Mouse (Mus musculus) small intestine, adult 2 months (tissue): ENCODE measurements around the gene Krt36. TPM values are rescaled to one million over a fixed set of nuclear protein-coding genes. Genes with fewer than 3 reads are reported as not detected.

Experiments used
- H3K27ac ChIP-seq: fragments of 200-500 bp; 2 replicates; pipeline ENCODE4 v1.5.1; 2012; ENCODE audit warnings: low read depth, low read length, control low read depth, inconsistent platforms; ENCODE audit not compliant: insufficient read depth
- H3K27me3 ChIP-seq: fragments of 200-500 bp; 2 replicates; pipeline ENCODE4 v1.6.1; 2012; ENCODE audit warnings: mild to moderate bottlenecking, moderate library complexity, low read length, inconsistent platforms; ENCODE audit not compliant: control insufficient read depth, insufficient read depth
- H3K36me3 ChIP-seq: fragments of 200-500 bp; 2 replicates; pipeline ENCODE4 v1.6.1; 2012; ENCODE audit warnings: mild to moderate bottlenecking, low read length, control low read depth, inconsistent platforms; ENCODE audit not compliant: control insufficient read depth, insufficient read depth
- H3K4me1 ChIP-seq: fragments of 200-500 bp; 2 replicates; pipeline ENCODE4 v1.6.1; 2012; ENCODE audit warnings: low read length, inconsistent platforms, mixed read lengths; ENCODE audit not compliant: control insufficient read depth, insufficient read depth, insufficient read length
- H3K4me3 ChIP-seq: fragments of 200-500 bp; 2 replicates; pipeline ENCODE4 v1.5.1; 2012; ENCODE audit warnings: low read depth, mild to moderate bottlenecking, control low read depth, inconsistent platforms, low read length, moderate library complexity
- CTCF ChIP-seq: fragments of 200-500 bp; IDR thresholded peaks from 2 replicates; pipeline ENCODE4 v1.5.1; 2012; ENCODE audit warnings: low read depth, mild to moderate bottlenecking, control low read depth, inconsistent platforms, low read length, moderate library complexity, mixed read lengths; ENCODE audit not compliant: insufficient replicate concordance, insufficient read length; ENCODE audit errors: extremely low read depth
- POLR2A ChIP-seq: fragments of 200-500 bp; IDR thresholded peaks from 2 replicates; pipeline ENCODE4 v1.6.1; 2012; ENCODE audit warnings: low read depth, mild to moderate bottlenecking, control low read depth, inconsistent platforms, low read length, moderate library complexity
- WGBS: fragments of 180-500 bp; shearing (Covaris S2); methylation state at CpG from one replicate; pipeline ENCODE4 v1.1.7; 2018; 5-methylcytosine and 5-hydroxymethylcytosine counted together
- polyA plus RNA-seq: library from polyadenylated mRNA; depleted of rRNA; stranded (reverse); fragments of >200 nt; gene quantifications from 2 replicates; pipeline ENCODE4 v1.2.3, GENCODE M21; 2012

The Krt36 gene
- polyA plus RNA-seq, 1 experiment = not detected

- H3K4me1 ChIP-seq = peaks cover 36% of the 10 kb centered on the region
- H3K36me3 ChIP-seq = peaks cover 40% of the 10 kb centered on the region
- WGBS = 16% methylated on average over 2 of the region's 2 CpGs
- H3K4me3 ChIP-seq = no peak overlapping the region
- TF ChIP-seq POLR2A (no peak), CTCF (no peak)
- H3K27me3 ChIP-seq = no peaks in the 10 kb centered on the region
- H3K27ac ChIP-seq = peak overlapping the region; percentile 90
These were observed 34.0 kb upstream of the Krt36 start for GRCm38 (mm10) chr11:100139391-100139790.

- peaks cover 34% of the 10 kb centered on the region for H3K36me3 ChIP-seq
- 32% methylated on average over 7 of the region's 7 CpGs for WGBS
- H3K27me3 ChIP-seq = no peaks in the 10 kb centered on the region
- H3K4me3 ChIP-seq = no peak overlapping the region
- TF ChIP-seq CTCF (no peak), POLR2A (0 out of 2 replicates have a peak, but pooled peaks have one; percentile 30)
- peaks cover 36% of the 10 kb centered on the region for H3K4me1 ChIP-seq
- H3K27ac ChIP-seq = peak overlapping the region; percentile 90
These were observed 33.4 kb upstream of the Krt36 start for GRCm38 (mm10) chr11:100138809-100139208.

DNA sequence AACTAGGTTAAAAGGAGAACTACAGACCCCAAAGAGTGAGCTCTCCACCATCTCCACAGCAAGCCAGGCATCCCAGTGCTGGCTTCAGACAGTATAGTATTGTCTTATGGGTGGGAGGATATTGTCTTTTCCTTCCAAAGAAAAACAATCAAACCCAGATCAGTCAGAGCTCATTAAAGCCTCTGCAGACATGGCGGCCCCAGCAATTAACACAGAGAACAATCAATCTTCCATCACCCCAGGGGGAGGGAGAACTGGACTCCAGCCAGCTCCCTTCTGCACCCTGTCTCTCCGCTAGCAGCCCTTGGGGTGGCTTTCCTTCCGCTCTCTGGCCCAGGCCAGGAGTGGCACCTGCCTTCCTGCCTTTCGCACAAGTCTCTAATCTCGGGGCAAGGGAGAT is 32.3 kb upstream of the Krt36 start:
- Histone ChIP-seq H3K4me3 (no peak overlapping the region), H3K27ac (peak overlapping the region; percentile 77), H3K4me1 (peaks cover 36% of the 10 kb centered on the region), H3K27me3 (no peaks in the 10 kb centered on the region), H3K36me3 (peaks cover 31% of the 10 kb centered on the region)
- TF ChIP-seq POLR2A = 0 out of 2 replicates have a peak, but pooled peaks have one; percentile 15
- no peak for TF ChIP-seq CTCF
- 14% methylated on average over 5 of the region's 5 CpGs for WGBS

GRCm38 (mm10) chr11:100136559-100136958 is 31.1 kb upstream of the Krt36 start:
- Histone ChIP-seq H3K27ac (no peak overlapping the region), H3K4me1 (peaks cover 35% of the 10 kb centered on the region), H3K27me3 (no peaks in the 10 kb centered on the region), H3K36me3 (peaks cover 20% of the 10 kb centered on the region), H3K4me3 (peak overlapping the region; percentile 12; the same call in 1 of the 2 replicates)
- TF ChIP-seq POLR2A = no peak
- no peak for TF ChIP-seq CTCF
- WGBS = 18% methylated on average over 5 of the region's 5 CpGs

DNA sequence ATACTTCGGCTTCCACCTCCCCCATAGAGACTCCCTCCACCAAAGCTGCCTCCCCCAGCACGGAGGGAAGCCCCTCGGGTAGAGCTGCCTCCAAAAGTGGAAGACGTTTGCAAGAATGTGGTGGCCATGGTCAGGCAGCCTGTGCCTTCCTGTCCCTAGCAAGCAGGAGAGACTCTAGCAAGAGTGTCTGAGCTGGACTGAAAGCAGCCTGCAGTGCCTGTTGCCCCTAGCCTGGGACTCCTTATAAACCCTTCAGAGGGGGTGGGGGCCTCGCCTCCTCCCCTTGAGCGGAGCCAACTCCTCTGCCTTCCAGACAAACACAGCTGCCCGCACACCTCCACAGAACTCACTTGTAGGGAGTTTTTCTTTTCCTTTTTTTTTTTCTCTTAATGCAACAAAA is 30.3 kb upstream of the Krt36 start, which contains the start of gene Krt15:
Krt15 (minus strand) TSS at position 198 of the 400 bp plus-strand sequence.
- H3K27ac ChIP-seq = no peak within 1 kb of the TSS
- 61% methylated on average over 7 of the region's 7 CpGs for WGBS
- H3K4me1 ChIP-seq = peaks cover 29% of the 10 kb centered on the region
- peak within 1 kb of the TSS; percentile 12; the same call in 1 of the 2 replicates for H3K4me3 ChIP-seq
- no peaks in the 10 kb centered on the region for H3K27me3 ChIP-seq
- peaks cover 12% of the 10 kb centered on the region for H3K36me3 ChIP-seq
- TF ChIP-seq CTCF = no peak
- TF ChIP-seq POLR2A = no peak

DNA sequence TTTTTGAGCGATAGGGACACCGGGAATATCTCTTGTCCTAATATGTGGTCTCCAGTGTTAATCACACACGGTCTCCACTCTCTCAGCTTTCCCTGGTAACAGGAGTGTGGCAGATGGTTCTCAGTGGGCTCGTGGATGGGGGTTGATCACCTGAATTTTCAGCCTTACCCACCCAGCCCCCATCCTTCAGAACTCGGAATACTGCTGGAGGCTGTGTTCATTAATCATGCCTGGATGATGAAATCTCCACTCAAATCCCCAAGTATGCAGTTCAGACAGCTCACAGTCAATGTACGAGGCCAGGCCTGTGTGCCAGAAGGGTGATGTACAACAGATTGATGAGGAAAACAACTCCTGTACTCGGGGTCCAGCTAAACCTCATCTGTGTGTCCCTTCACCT is 19.5 kb upstream of the Krt36 start:
- Histone ChIP-seq H3K27ac (no peak overlapping the region), H3K36me3 (no peaks in the 10 kb centered on the region), H3K27me3 (no peaks in the 10 kb centered on the region), H3K4me3 (no peak overlapping the region), H3K4me1 (peaks cover 11% of the 10 kb centered on the region; the same call in 1 of the 2 replicates)
- no peak for TF ChIP-seq POLR2A
- TF ChIP-seq CTCF = no peak
- WGBS = 85% methylated on average over 7 of the region's 7 CpGs

GRCm38 (mm10) chr11:100121466-100121865 is 16.0 kb upstream of the Krt36 start, which contains the start of gene Krt13:
Gene Krt13, minus strand, starts transcription at chr11:100121566.
- 77% methylated on average over 3 of the region's 3 CpGs for WGBS
- no peaks in the 10 kb centered on the region for H3K4me1 ChIP-seq
- H3K4me3 ChIP-seq = no peak within 1 kb of the TSS
- H3K27ac ChIP-seq = no peak within 1 kb of the TSS
- H3K36me3 ChIP-seq = no peaks in the 10 kb centered on the region
- H3K27me3 ChIP-seq = no peaks in the 10 kb centered on the region
- TF ChIP-seq POLR2A (no peak), CTCF (no peak)

GRCm38 (mm10) chr11:100120331-100120730 is 14.9 kb upstream of the Krt36 start:
- Histone ChIP-seq H3K27me3 (no peaks in the 10 kb centered on the region), H3K4me1 (no peaks in the 10 kb centered on the region), H3K4me3 (no peak overlapping the region), H3K27ac (no peak overlapping the region), H3K36me3 (no peaks in the 10 kb centered on the region)
- TF ChIP-seq POLR2A = no peak
- no peak for TF ChIP-seq CTCF
- WGBS = 85% methylated on average over 5 of the region's 5 CpGs
